Mouse (Mus musculus) heart, adult 2 months (tissue): ENCODE results near the gene Zfp276. TPM values are rescaled to one million over a fixed set of nuclear protein-coding genes. Genes with fewer than 3 reads are reported as not detected.

Experiments
- DNase-seq, 2 experiments: peaks; one replicate each; pipeline ENCODE4 v3.0.0; 2021
- H3K27ac ChIP-seq: fragments of 200-600 bp; 2 replicates; pipeline ENCODE4 v1.8.1; 2022
- H3K27me3 ChIP-seq: fragments of 200-500 bp; 2 replicates; pipeline ENCODE4 v1.6.1; 2012; ENCODE audit warnings: mild to moderate bottlenecking, low read length, inconsistent platforms, mixed read lengths; ENCODE audit not compliant: control insufficient read depth, insufficient read depth
- H3K36me3 ChIP-seq: fragments of 200-500 bp; 2 replicates; pipeline ENCODE4 v1.6.1; 2012; ENCODE audit warnings: low read length, inconsistent platforms; ENCODE audit not compliant: control insufficient read depth, insufficient read depth
- H3K4me1 ChIP-seq: fragments of 200-500 bp; 2 replicates; pipeline ENCODE4 v1.6.1; 2011; ENCODE audit warnings: low read length; ENCODE audit not compliant: control insufficient read depth, insufficient read depth
- H3K4me3 ChIP-seq: fragments of 200-600 bp; 2 replicates; pipeline ENCODE4 v1.8.1; 2022
- H3K79me2 ChIP-seq: fragments of 200-500 bp; replicated peaks from 2 replicates; pipeline ENCODE4 v1.6.1; 2012; ENCODE audit warnings: mild to moderate bottlenecking, inconsistent platforms, low read length, moderate library complexity, mixed read lengths; ENCODE audit not compliant: control insufficient read depth, insufficient read depth
- H3K9ac ChIP-seq: fragments of 200-500 bp; 2 replicates; pipeline ENCODE4 v1.6.1; 2012; ENCODE audit warnings: low read depth, mild to moderate bottlenecking, control low read depth, inconsistent platforms, low read length, mixed read lengths
- CTCF ChIP-seq: fragments of 200-600 bp; IDR thresholded peaks from 2 replicates; pipeline ENCODE4 v1.8.1; 2022; ENCODE audit warnings: antibody characterized with exemption, mild to moderate bottlenecking, moderate library complexity
- EP300 ChIP-seq: fragments of 200-500 bp; IDR thresholded peaks from 2 replicates; pipeline ENCODE4 v1.6.1; 2011; ENCODE audit warnings: low read depth, low read length, control low read depth; ENCODE audit not compliant: insufficient read depth
- POLR2A ChIP-seq: fragments of 200-500 bp; IDR thresholded peaks from 2 replicates; pipeline ENCODE4 v1.6.1; 2011; ENCODE audit warnings: mild to moderate bottlenecking, low read depth, low read length, control low read depth; ENCODE audit not compliant: insufficient read depth
- WGBS: fragments of 180-500 bp; shearing (Covaris S2); methylation state at CpG from one replicate; pipeline ENCODE4 v1.1.7; 2018; 5-methylcytosine and 5-hydroxymethylcytosine counted together
- intact Hi-C: fragments of 180-260 bp; cut with DNase I; formaldehyde crosslinking; loops from one replicate; pipeline ENCODE4 v1.15.1; 2025
- polyA plus RNA-seq: library from polyadenylated mRNA; depleted of rRNA; stranded (reverse); fragments of >200 nt; gene quantifications from 2 replicates; pipeline ENCODE4 v1.2.3, GENCODE M21; 2012
- total RNA-seq, 2 experiments: library from RNA; stranded (reverse); gene quantifications; 2 replicates each; pipeline ENCODE4 v1.2.3; 2021

The Zfp276 gene
- total and polyA plus RNA-seq, 3 experiments, result 9.3 to 16.1 (median 11.2) TPM

- H3K27ac ChIP-seq, result no peak overlapping the region
- WGBS, result 84% methylated on average over 14 of the region's 14 CpGs
- TF ChIP-seq CTCF (no peak), POLR2A (no peak), EP300 (no peak)
- H3K79me2 ChIP-seq, result no peaks in the 10 kb centered on the region
- H3K4me1 ChIP-seq, result no peaks in the 10 kb centered on the region
- intact Hi-C loops, result no loop called here
- no peak for DNase-seq
- H3K27me3 ChIP-seq, result no peaks in the 10 kb centered on the region
- no peaks in the 10 kb centered on the region for H3K36me3 ChIP-seq
- no peak overlapping the region for H3K4me3 ChIP-seq
- no peak overlapping the region for H3K9ac ChIP-seq
Observed at GRCm38 (mm10) chr8:123267926-123268656, 14.1 kb downstream of the Zfp276 start.

DNA sequence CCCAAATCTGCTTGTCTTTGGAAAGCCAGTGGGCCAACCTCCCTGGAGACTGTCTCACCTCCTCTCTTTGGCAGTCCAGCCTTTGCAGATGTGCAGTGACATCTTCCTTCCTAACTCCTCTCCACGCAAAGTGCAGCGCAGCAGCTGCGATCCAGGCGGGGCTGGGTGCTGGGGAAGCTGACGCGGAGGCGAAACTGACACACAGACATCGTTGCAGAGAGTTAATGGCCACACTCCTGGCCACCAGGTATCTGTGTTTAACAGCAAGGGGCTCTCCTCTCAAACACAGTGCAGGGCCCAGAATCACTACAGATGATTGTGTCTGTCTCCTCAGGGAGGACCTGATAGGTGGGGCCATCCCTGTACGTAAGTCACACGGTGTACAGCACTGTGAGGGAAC, 17.2 kb downstream of the Zfp276 start:
- H3K9ac ChIP-seq, result no peak overlapping the region
- DNase-seq, result no peak
- TF ChIP-seq EP300, result no peak
- no peak for TF ChIP-seq CTCF
- no peak for TF ChIP-seq POLR2A
- no peaks in the 10 kb centered on the region for H3K4me1 ChIP-seq
- no peak overlapping the region for H3K4me3 ChIP-seq
- no peaks in the 10 kb centered on the region for H3K36me3 ChIP-seq
- intact Hi-C loops, result no loop called here
- no peaks in the 10 kb centered on the region for H3K27me3 ChIP-seq
- H3K79me2 ChIP-seq, result no peaks in the 10 kb centered on the region
- 90% methylated on average over 10 of the region's 10 CpGs for WGBS
- no peak overlapping the region for H3K27ac ChIP-seq

- no peak overlapping the region for H3K4me3 ChIP-seq
- TF ChIP-seq EP300 (no peak), POLR2A (no peak), CTCF (no peak)
- no peak overlapping the region for H3K27ac ChIP-seq
- H3K79me2 ChIP-seq, result no peaks in the 10 kb centered on the region
- no peak overlapping the region for H3K9ac ChIP-seq
- H3K27me3 ChIP-seq, result no peaks in the 10 kb centered on the region
- WGBS, result 73% methylated on average over 4 of the region's 4 CpGs
- no peak for DNase-seq
- intact Hi-C loops, result no loop called here
- no peaks in the 10 kb centered on the region for H3K36me3 ChIP-seq
- no peaks in the 10 kb centered on the region for H3K4me1 ChIP-seq
Observed at GRCm38 (mm10) chr8:123271901-123272300, 17.9 kb downstream of the Zfp276 start.

- intact Hi-C loops, result no loop called here
- no peaks in the 10 kb centered on the region for H3K36me3 ChIP-seq
Observed at GRCm38 (mm10) chr8:123274447-123274846, 20.5 kb downstream of the Zfp276 start.

GRCm38 (mm10) chr8:123275096-123275495, 21.1 kb downstream of the Zfp276 start:
- 94% methylated on average over 12 of the region's 12 CpGs for WGBS
- no peak overlapping the region for H3K9ac ChIP-seq

More at GRCm38 (mm10) chr8:123274447-123274846, 20.5 kb downstream of the Zfp276 start:
- Histone ChIP-seq H3K27ac (no peak overlapping the region), H3K27me3 (no peaks in the 10 kb centered on the region), H3K79me2 (no peaks in the 10 kb centered on the region), H3K4me1 (no peaks in the 10 kb centered on the region), H3K4me3 (no peak overlapping the region), H3K9ac (no peak overlapping the region)
- no peak for TF ChIP-seq CTCF
- no peak for TF ChIP-seq EP300
- no peak for TF ChIP-seq POLR2A
- no peak for DNase-seq
- 92% methylated on average over 5 of the region's 5 CpGs for WGBS

DNA sequence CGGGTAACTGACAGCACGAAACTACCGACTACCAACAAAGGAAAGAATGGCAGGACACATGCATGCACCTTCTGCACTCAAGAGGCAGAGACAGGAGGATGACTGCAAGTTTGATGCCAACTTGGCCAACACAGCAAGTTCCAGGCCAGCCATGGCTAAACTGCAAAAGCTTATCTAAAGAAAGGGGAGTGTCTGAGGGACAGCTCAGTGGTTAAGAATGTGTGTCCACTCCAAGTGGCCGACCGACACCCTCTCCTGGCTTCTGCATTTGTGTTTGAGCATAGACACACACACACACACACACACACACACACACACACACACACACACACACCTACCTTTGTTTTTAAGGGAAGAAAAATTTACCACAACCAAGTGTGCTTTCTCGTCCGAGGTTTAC, 24.4 kb downstream of the Zfp276 start:
- no peak for DNase-seq
- 67% methylated on average over 7 of the region's 7 CpGs for WGBS
- TF ChIP-seq CTCF (no peak), EP300 (no peak), POLR2A (no peak)
- H3K27me3 ChIP-seq, result no peaks in the 10 kb centered on the region
- H3K27ac ChIP-seq, result no peak overlapping the region
- H3K4me3 ChIP-seq, result no peak overlapping the region
- no peaks in the 10 kb centered on the region for H3K79me2 ChIP-seq
- H3K9ac ChIP-seq, result no peak overlapping the region
- H3K4me1 ChIP-seq, result no peaks in the 10 kb centered on the region
- no peaks in the 10 kb centered on the region for H3K36me3 ChIP-seq
- intact Hi-C loops, result no loop called here

More at GRCm38 (mm10) chr8:123275096-123275495, 21.1 kb downstream of the Zfp276 start:
- H3K79me2 ChIP-seq, result no peaks in the 10 kb centered on the region
- no peak for DNase-seq
- no peaks in the 10 kb centered on the region for H3K27me3 ChIP-seq
- no peak overlapping the region for H3K4me3 ChIP-seq
- intact Hi-C loops, result no loop called here
- no peaks in the 10 kb centered on the region for H3K4me1 ChIP-seq
- no peak overlapping the region for H3K27ac ChIP-seq
- no peak for TF ChIP-seq POLR2A
- no peak for TF ChIP-seq EP300
- no peak for TF ChIP-seq CTCF
- no peaks in the 10 kb centered on the region for H3K36me3 ChIP-seq
